Mouse (Mus musculus) midbrain, embryonic 13.5 days (tissue): ENCODE data around the gene St7. TPM values are rescaled to one million over a fixed set of nuclear protein-coding genes. Genes with fewer than 3 reads are reported as not detected.
A peak's percentile ranks its signal among the peaks of the same experiment; 100 is the strongest.

Experiments used
- ATAC-seq: fragments of 200-750 bp; cut with Nextera tagmentation; 2 replicates; pipeline ENCODE4 v1.8.0; 2017; ENCODE audit warnings: mild to moderate bottlenecking, moderate TSS enrichment, moderate library complexity
- H3K27ac ChIP-seq: fragments of 300-500 bp; sonication (generic); 2 replicates; pipeline ENCODE4 v1.5.1; 2015; ENCODE audit warnings: inconsistent platforms, mild to moderate bottlenecking, moderate library complexity
- H3K27me3 ChIP-seq: fragments of 300-500 bp; sonication (generic); 2 replicates; pipeline ENCODE4 v1.6.1; 2015; ENCODE audit warnings: mild to moderate bottlenecking, inconsistent platforms
- H3K36me3 ChIP-seq: fragments of 300-500 bp; sonication (generic); 2 replicates; pipeline ENCODE4 v1.6.1; 2015; ENCODE audit warnings: mild to moderate bottlenecking, inconsistent platforms
- H3K4me1 ChIP-seq: fragments of 300-500 bp; sonication (generic); replicated peaks from 2 replicates; pipeline ENCODE4 v1.6.1; 2015; ENCODE audit warnings: inconsistent platforms
- H3K4me2 ChIP-seq: fragments of 300-500 bp; sonication (generic); replicated peaks from 2 replicates; pipeline ENCODE4 v1.6.1; 2015; ENCODE audit warnings: moderate library complexity, mild to moderate bottlenecking, inconsistent platforms
- H3K4me3 ChIP-seq: fragments of 300-500 bp; sonication (generic); replicated peaks from 2 replicates; pipeline ENCODE4 v1.5.1; 2015; ENCODE audit warnings: mild to moderate bottlenecking, inconsistent platforms
- H3K9ac ChIP-seq: fragments of 300-500 bp; sonication (generic); replicated peaks from 2 replicates; pipeline ENCODE4 v1.6.1; 2015; ENCODE audit warnings: mild to moderate bottlenecking, inconsistent platforms
- H3K9me3 ChIP-seq: fragments of 300-500 bp; sonication (generic); 2 replicates; pipeline ENCODE4 v1.6.1; 2016; ENCODE audit warnings: mild to moderate bottlenecking, inconsistent platforms
- WGBS: fragments of 180-500 bp; shearing (Covaris S2); methylation state at CpG from one replicate; pipeline ENCODE4 v1.1.7; 2015; 5-methylcytosine and 5-hydroxymethylcytosine counted together
- polyA plus RNA-seq: library from polyadenylated mRNA; unstranded; fragments of >200 nt; fragmentation: Nextera tagmentation; extraction: Ambion mirVana; gene quantifications from 2 replicates; pipeline ENCODE4 v1.2.1, GENCODE M21; 2015

The St7 gene
- polyA plus RNA-seq, 1 experiment from 2014 or later: 63.0 TPM

DNA sequence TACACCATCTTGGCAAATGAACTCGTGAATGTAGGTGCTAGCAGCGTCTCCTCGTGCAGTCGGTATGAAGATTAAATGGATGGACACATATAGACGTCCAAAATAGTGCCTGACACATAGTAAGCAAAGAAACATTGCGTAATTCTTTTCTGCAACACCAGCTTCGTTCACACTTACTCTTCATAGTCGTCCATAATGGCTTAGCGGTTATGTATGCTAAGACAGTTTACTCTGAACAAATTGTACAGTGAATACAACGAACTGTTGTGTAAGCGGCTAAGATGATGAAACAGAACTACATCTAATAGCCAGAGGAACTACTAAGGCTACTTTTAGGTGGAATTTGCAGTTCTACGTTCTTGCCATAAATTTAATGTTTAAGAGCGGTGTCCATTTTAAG is 55.0 kb downstream of the St7 start:
- Histone ChIP-seq H3K27ac (no peak overlapping the region), H3K4me3 (no peak overlapping the region), H3K4me2 (no peak overlapping the region), H3K9me3 (no peaks in the 10 kb centered on the region), H3K36me3 (no peaks in the 10 kb centered on the region), H3K27me3 (no peaks in the 10 kb centered on the region), H3K9ac (no peak overlapping the region), H3K4me1 (peaks cover 14% of the 10 kb centered on the region)
- WGBS: 91% methylated on average over 13 of the region's 13 CpGs
- ATAC-seq: no peak

DNA sequence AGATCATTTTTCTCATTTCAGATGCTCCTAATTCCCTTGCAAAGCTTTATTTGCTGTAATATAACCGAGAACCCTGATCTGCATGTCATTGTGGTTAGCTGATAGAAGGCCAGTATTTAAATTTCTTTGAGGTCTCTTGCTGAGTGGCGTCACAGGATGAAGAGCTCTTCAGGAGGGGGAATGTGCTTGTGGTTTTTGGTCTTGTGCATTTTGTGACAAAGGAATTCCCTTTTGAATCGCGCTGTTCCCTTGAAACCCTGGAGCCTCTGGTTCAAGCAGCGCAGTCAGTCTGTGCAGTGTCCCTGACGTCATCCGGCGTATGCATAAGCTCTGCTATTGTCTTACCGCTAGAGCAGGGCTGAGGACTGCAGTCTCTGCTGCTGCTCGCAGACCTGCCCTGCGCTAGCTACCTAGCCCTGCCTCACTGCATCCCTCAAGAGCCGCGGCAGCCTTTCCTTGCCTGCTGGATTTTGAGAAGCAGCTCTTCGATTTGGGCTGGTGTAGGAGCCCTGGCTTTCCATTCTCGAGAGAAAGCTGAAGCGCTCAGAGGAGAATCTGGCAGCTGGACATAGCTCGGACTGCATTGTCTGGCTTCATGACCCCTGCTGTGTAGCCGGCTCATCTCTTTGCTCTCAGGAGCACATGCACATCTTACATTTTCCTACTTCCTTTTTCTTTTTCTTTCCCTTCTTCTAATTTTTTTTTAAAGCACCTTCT is 56.3 kb downstream of the St7 start:
- H3K9me3 ChIP-seq: no peaks in the 10 kb centered on the region
- no peaks in the 10 kb centered on the region for H3K36me3 ChIP-seq
- H3K27ac ChIP-seq: peak overlapping the region; percentile 98
- no peaks in the 10 kb centered on the region for H3K27me3 ChIP-seq
- WGBS: under 1% methylated on average over 18 of the region's 18 CpGs
- ATAC-seq: peak; percentile 100
- peak overlapping the region; percentile 65 for H3K4me2 ChIP-seq
- peak overlapping the region; percentile 85 for H3K9ac ChIP-seq
- peaks cover 24% of the 10 kb centered on the region for H3K4me1 ChIP-seq
- peak overlapping the region; percentile 61 for H3K4me3 ChIP-seq

DNA sequence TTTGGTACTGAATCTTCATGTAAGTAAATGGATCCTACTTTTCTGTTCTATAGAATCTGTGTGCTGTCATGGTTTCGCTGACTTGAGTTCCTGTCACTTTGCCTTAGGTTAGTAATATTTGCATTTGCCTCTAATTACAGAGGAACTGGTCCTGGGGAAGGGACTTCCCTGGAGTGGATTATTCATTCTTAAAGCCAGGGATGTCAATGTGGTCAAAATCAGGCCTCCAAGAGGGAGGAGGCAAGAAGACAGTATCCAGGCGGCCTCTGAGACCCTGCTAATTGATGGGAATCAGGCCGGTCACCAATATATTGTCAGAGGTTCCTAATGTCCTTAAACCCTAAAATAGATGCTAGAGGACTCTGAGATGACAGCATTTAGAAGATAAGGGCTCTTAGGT is 56.9 kb downstream of the St7 start:
- peak overlapping the region; percentile 65 for H3K4me2 ChIP-seq
- H3K27ac ChIP-seq: peak overlapping the region; percentile 98
- no peaks in the 10 kb centered on the region for H3K27me3 ChIP-seq
- peak; percentile 43 for ATAC-seq
- peaks cover 30% of the 10 kb centered on the region for H3K4me1 ChIP-seq
- H3K36me3 ChIP-seq: no peaks in the 10 kb centered on the region
- H3K9me3 ChIP-seq: no peaks in the 10 kb centered on the region
- peak overlapping the region; percentile 85 for H3K9ac ChIP-seq
- WGBS: 13% methylated on average over 3 of the region's 3 CpGs
- H3K4me3 ChIP-seq: peak overlapping the region; percentile 61

DNA sequence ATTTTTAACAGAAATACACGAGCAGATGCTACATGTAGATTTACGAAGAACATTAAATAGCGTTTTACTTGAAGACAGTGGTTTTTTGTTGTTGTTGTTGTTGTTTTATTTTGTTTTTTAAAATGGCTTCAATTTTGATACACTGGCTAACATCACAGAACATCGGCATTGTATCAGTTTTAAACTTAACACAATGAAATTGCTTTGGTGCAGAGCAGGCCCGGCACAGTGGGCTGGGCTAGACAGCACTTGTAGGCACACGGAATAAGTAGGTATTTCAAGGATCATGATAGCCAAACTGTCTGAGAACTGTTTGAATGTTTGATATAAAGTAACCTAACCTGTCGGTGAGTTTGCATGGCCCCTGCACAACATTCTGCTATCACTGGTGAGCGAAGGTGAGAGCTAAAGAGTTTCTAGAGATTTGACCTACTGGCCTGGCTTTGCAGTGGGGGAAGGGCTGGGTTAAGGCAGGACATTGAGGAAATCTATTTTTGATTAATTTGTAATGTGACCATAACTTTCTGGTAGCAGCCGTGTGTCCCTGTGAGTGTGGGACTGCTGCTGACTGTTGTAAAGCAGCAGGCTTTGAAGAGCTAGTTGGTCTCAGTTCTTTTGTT is 57.4 kb downstream of the St7 start:
- Histone ChIP-seq H3K36me3 (no peaks in the 10 kb centered on the region), H3K27me3 (no peaks in the 10 kb centered on the region), H3K4me2 (peak overlapping the region; percentile 65), H3K27ac (peak overlapping the region; percentile 98), H3K9ac (peak overlapping the region; percentile 85), H3K4me1 (peaks cover 30% of the 10 kb centered on the region), H3K9me3 (no peaks in the 10 kb centered on the region), H3K4me3 (peak overlapping the region; percentile 61)
- WGBS: 37% methylated on average over 9 of the region's 9 CpGs
- ATAC-seq: no peak

DNA sequence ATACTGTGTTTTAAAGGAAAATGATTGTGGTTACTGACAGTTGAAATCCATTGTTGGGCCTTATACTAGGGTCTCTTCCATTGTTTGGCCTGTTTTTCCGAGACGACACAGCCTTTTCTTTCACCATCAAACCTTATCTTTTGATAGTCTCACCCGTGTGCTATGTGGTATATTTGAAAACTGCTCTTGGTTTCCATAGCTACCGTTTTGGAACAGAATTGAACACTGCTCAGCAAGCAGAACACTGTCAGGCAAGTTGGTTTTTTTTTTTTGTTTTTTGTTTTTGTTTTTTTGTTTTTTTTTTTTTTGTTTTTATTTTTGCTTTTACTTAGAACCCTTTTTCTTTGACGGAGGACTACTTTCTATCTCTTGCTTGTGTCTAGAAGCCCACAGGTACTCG is 58.2 kb downstream of the St7 start:
- H3K4me2 ChIP-seq: peak overlapping the region; percentile 65
- whole genome bisulfite sequencing: 49% methylated on average over 6 of the region's 6 CpGs
- H3K27ac ChIP-seq: no peak overlapping the region
- no peaks in the 10 kb centered on the region for H3K36me3 ChIP-seq
- ATAC-seq: no peak
- H3K4me3 ChIP-seq: peak overlapping the region; percentile 61
- peak overlapping the region; percentile 85 for H3K9ac ChIP-seq
- H3K9me3 ChIP-seq: no peaks in the 10 kb centered on the region
- peaks cover 34% of the 10 kb centered on the region for H3K4me1 ChIP-seq
- no peaks in the 10 kb centered on the region for H3K27me3 ChIP-seq

DNA sequence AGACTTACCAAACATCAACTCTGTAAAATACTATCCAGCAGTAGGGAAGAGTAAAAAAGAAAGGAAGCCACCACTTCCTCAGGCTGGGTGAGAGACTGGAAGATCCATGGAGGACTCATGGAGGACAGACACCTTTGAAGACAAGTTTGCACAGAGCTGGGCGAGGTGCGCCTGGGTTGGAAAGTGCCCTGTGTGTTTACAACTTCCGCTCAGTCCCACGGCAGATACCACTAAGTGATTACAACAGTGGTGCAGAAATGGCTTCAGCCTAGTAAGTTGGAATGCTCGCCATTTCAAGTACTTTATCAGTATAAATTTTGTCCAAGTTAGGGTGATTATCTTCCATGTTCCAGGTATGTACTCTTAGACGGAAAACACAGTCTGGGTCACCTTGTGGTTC is 63.2 kb downstream of the St7 start:
- H3K27ac ChIP-seq: no peak overlapping the region
- H3K9me3 ChIP-seq: no peaks in the 10 kb centered on the region
- no peak overlapping the region for H3K4me2 ChIP-seq
- no peak overlapping the region for H3K4me3 ChIP-seq
- H3K27me3 ChIP-seq: no peaks in the 10 kb centered on the region
- 90% methylated on average over 6 of the region's 6 CpGs for WGBS
- no peaks in the 10 kb centered on the region for H3K36me3 ChIP-seq
- no peak for ATAC-seq
- no peak overlapping the region for H3K9ac ChIP-seq
- H3K4me1 ChIP-seq: peaks cover 61% of the 10 kb centered on the region

DNA sequence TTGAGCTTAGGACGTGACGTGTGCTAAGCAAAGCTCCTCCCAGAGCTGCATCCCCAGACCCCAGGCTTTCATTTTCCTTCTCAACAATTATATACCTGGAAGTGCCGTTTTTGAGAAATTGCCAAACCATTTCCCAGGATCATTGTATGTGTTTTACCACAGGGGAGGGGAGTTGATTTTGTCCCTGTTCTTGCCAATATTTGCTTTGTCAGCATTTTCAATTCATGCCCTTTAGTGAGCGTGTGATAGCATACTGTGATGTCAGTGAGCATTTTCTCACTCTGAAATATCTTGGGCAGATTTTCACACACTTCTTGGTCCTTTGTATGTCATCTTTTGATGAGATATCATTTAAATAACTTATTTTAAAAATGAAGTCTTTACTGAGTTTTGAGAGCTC is 65.8 kb downstream of the St7 start:
- Histone ChIP-seq H3K9ac (no peak overlapping the region), H3K4me1 (peaks cover 59% of the 10 kb centered on the region), H3K36me3 (no peaks in the 10 kb centered on the region), H3K27me3 (no peaks in the 10 kb centered on the region), H3K27ac (no peak overlapping the region), H3K4me3 (no peak overlapping the region), H3K9me3 (no peaks in the 10 kb centered on the region), H3K4me2 (no peak overlapping the region)
- WGBS: 65% methylated on average over 4 of the region's 4 CpGs
- no peak for ATAC-seq

DNA sequence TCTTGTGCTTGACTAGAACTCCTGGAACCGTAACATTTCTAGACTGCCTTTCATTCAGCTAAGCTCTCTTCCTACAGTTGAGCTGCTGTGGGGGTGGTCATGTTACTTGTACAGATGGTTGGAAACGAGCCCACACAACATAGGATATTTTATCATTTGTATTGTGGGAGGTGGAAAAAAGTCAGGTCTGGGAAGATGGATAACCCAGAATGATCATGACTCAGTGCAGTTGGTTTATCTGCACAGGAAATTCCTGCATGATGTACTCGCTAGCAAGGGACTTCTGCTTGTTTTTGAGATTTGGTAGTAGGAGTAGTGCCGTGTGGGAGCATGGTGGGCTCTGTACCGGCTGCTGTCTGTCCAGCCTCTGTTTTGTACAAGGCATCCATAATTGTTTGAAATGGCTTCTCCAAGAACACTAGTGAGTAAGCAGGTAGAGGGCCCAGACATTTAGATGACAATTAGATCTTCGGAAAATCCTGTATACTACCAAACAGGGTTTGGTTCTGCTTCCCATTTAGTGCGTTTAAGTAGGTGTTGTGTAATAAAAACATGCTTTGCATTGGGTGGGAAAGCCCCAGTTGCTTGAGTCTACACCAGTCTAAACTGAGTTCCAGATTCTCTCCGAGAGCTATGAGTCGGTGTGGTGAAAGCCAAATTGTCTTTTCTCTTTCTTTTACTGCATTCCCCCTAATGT is 71.4 kb downstream of the St7 start:
- no peak overlapping the region for H3K9ac ChIP-seq
- H3K4me1 ChIP-seq: peaks cover 42% of the 10 kb centered on the region
- H3K4me3 ChIP-seq: no peak overlapping the region
- WGBS: 91% methylated on average over 9 of the region's 9 CpGs
- 0 out of 2 replicates have a peak overlapping the region, but pooled peaks have one; percentile 0 for H3K27ac ChIP-seq
- no peaks in the 10 kb centered on the region for H3K9me3 ChIP-seq
- no peaks in the 10 kb centered on the region for H3K36me3 ChIP-seq
- no peak overlapping the region for H3K4me2 ChIP-seq
- no peaks in the 10 kb centered on the region for H3K27me3 ChIP-seq
- no peak for ATAC-seq

DNA sequence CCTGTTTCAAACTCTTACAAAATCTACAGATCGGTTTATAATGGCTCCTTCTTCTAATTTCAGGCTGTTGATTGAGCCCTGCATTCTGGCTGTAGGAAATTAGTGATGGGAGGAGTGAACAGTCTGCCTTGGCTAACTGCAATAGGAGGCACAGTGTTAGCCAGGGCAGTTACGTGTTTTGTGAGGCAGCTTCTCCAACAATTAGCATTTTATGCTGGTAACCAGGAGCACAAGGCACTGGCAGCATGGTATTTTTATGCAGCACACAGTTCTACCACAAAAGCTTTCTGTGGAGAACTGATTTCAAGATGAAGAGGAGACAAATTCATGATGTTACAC is 71.9 kb downstream of the St7 start:
- no peaks in the 10 kb centered on the region for H3K27me3 ChIP-seq
- ATAC-seq: no peak
- no peak overlapping the region for H3K9ac ChIP-seq
- H3K36me3 ChIP-seq: no peaks in the 10 kb centered on the region
- H3K9me3 ChIP-seq: no peaks in the 10 kb centered on the region
- WGBS: 59% methylated on average over 2 of the region's 2 CpGs
- H3K27ac ChIP-seq: 0 out of 2 replicates have a peak overlapping the region, but pooled peaks have one; percentile 0
- H3K4me3 ChIP-seq: no peak overlapping the region
- H3K4me1 ChIP-seq: peaks cover 42% of the 10 kb centered on the region
- H3K4me2 ChIP-seq: no peak overlapping the region

DNA sequence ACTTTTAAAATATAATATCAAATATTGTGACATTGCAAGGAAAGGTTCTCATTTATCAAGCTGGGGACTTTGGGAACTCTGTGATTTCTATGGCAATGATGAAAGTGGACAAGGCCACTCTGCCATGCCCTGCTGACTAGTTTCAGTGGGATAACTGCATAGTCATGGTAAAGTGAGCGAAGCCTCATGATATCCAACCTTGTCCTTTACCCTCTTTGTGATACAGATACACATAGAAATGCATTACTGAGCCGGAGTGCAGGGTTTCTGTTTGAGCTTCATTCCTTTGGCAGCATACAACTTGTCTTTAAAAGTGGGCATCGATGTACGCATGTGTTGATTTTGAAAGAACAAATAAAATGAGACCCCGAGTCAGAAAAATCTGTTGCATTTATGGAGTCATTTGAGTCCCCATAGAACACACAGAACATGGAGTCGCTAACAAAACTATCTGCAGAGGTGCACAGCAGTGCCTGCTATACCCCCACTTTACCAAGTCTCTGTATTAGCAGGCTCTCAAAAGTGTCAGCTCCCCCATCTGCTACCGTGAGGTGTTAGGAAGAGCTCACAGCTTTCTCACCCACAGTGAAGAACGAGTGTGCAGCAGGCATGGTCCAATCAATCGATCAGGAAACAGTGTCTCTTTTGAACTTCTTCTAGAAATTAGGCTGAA is 77.4 kb downstream of the St7 start:
- Histone ChIP-seq H3K9me3 (no peaks in the 10 kb centered on the region), H3K4me2 (peak overlapping the region; percentile 26), H3K27ac (peak overlapping the region; percentile 25; the same call in 1 of the 2 replicates), H3K27me3 (no peaks in the 10 kb centered on the region), H3K9ac (no peak overlapping the region), H3K4me1 (peaks cover 34% of the 10 kb centered on the region), H3K36me3 (no peaks in the 10 kb centered on the region), H3K4me3 (no peak overlapping the region)
- ATAC-seq: peak; percentile 62; the same call in 1 of the 2 replicates
- 74% methylated on average over 9 of the region's 9 CpGs for WGBS

DNA sequence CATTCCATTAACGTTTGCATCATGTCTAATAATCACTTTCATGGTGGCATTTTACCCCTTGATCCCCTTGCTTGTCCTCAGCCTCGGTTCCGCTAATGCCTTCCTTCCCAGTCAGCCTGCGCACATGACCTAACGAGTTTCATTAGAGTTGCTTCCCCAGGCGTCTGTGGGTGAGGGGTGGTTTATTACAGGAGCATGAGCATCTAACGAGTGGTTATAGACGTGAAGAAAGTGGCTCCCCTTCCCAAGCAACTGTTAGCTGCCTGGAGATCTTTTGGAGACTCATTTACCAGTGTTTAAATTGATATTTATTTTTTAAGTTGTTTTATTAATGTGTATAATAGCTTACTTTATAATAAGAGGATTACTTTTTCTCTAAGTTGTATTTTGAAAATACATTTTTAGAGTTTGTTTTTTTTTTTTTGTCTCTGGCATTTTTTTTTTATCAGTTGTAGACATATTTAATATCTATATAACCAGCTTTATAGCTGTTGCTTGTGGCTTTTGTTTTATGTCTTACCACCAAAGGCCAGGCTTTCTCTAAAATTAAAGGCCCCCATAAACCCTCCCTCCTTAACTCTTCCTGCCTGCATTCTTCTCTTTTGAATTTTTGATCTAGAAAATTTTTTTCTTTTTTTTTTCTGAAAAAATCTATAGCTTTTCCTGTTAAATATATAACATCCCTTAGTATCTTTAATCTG is 78.1 kb downstream of the St7 start:
- Histone ChIP-seq H3K9ac (no peak overlapping the region), H3K27me3 (no peaks in the 10 kb centered on the region), H3K36me3 (no peaks in the 10 kb centered on the region), H3K4me2 (peak overlapping the region; percentile 26), H3K4me1 (peaks cover 32% of the 10 kb centered on the region), H3K4me3 (no peak overlapping the region), H3K27ac (0 out of 2 replicates have a peak overlapping the region, but pooled peaks have one; percentile 25), H3K9me3 (no peaks in the 10 kb centered on the region)
- 30% methylated on average over 8 of the region's 8 CpGs for WGBS
- ATAC-seq: peak; percentile 70; the same call in 1 of the 2 replicates
